Mouse (Mus musculus): ENCODE data around the gene Pif1. TPM values are rescaled to one million over a fixed set of nuclear protein-coding genes. Genes with fewer than 3 reads are reported as not detected.

The Pif1 gene
- 7.6 and 9.0 TPM in 2 replicates for polyA plus RNA-seq (2015; fragmentation: Nextera tagmentation; extraction: Ambion mirVana)

- peak; percentile 85 for ATAC-seq
- no peaks in the 10 kb centered on the region for H3K9me3 ChIP-seq (ENCODE audit: control insufficient read depth, low read length)
- H3K9ac ChIP-seq (ENCODE audit: low read depth, low read length), result peak within 1 kb of the TSS; percentile 75
- 10% methylated on average over 28 of the region's 28 CpGs for WGBS
- no peaks in the 10 kb centered on the region for H3K36me3 ChIP-seq (ENCODE audit: control insufficient read depth, insufficient read depth, low read length)
- peak within 1 kb of the TSS; percentile 64 for H3K4me3 ChIP-seq (ENCODE audit: low read length)
- no peaks in the 10 kb centered on the region for H3K27me3 ChIP-seq (replicated peaks; ENCODE audit: control insufficient read depth, insufficient read depth, low read length)
- H3K4me1 ChIP-seq (ENCODE audit: control insufficient read depth, insufficient read depth, low read length), result peaks cover 14% of the 10 kb centered on the region
- peak within 1 kb of the TSS; percentile 27; the same call in 1 of the 2 replicates for H3K27ac ChIP-seq (ENCODE audit: low read length)
- H3K4me2 ChIP-seq (ENCODE audit: low read depth, low read length), result peak within 1 kb of the TSS; percentile 97
These were observed at the start of gene Pif1 for GRCm38 (mm10) chr9:65586406-65587269. TSS of gene Pif1 (plus strand) at chr9:65587160.

GRCm38 (mm10) chr9:65537901-65538630 lies 48.9 kb upstream of the Pif1 start:
- no peaks in the 10 kb centered on the region for H3K9me3 ChIP-seq (ENCODE audit: control insufficient read depth, low read length)
- H3K9ac ChIP-seq (ENCODE audit: low read depth, low read length), result no peak overlapping the region
- no peak overlapping the region for H3K4me3 ChIP-seq (ENCODE audit: low read length)
- no peak overlapping the region for H3K4me2 ChIP-seq (ENCODE audit: low read depth, low read length)
- H3K36me3 ChIP-seq (ENCODE audit: control insufficient read depth, insufficient read depth, low read length), result no peaks in the 10 kb centered on the region
- H3K4me1 ChIP-seq (ENCODE audit: control insufficient read depth, insufficient read depth, low read length), result peaks cover 8% of the 10 kb centered on the region
- no peaks in the 10 kb centered on the region for H3K27me3 ChIP-seq (replicated peaks; ENCODE audit: control insufficient read depth, insufficient read depth, low read length)
- ATAC-seq, result no peak
- H3K27ac ChIP-seq (ENCODE audit: low read length), result no peak overlapping the region
- WGBS, result 88% methylated on average over 8 of the region's 8 CpGs

GRCm38 (mm10) chr9:65539697-65540096 lies 47.3 kb upstream of the Pif1 start:
- no peak overlapping the region for H3K4me3 ChIP-seq (ENCODE audit: low read length)
- no peaks in the 10 kb centered on the region for H3K9me3 ChIP-seq (ENCODE audit: control insufficient read depth, low read length)
- ATAC-seq, result no peak
- 58% methylated on average over 9 of the region's 9 CpGs for WGBS
- H3K4me1 ChIP-seq (ENCODE audit: control insufficient read depth, insufficient read depth, low read length), result peaks cover 8% of the 10 kb centered on the region
- no peaks in the 10 kb centered on the region for H3K27me3 ChIP-seq (replicated peaks; ENCODE audit: control insufficient read depth, insufficient read depth, low read length)
- H3K27ac ChIP-seq (ENCODE audit: low read length), result no peak overlapping the region
- no peak overlapping the region for H3K9ac ChIP-seq (ENCODE audit: low read depth, low read length)
- no peaks in the 10 kb centered on the region for H3K36me3 ChIP-seq (ENCODE audit: control insufficient read depth, insufficient read depth, low read length)
- H3K4me2 ChIP-seq (ENCODE audit: low read depth, low read length), result no peak overlapping the region

- Histone ChIP-seq H3K4me2 (ENCODE audit: low read depth, low read length) (no peak overlapping the region), H3K27me3 (replicated peaks; ENCODE audit: control insufficient read depth, insufficient read depth, low read length) (no peaks in the 10 kb centered on the region), H3K4me1 (ENCODE audit: control insufficient read depth, insufficient read depth, low read length) (peaks cover 14% of the 10 kb centered on the region), H3K27ac (ENCODE audit: low read length) (peak overlapping the region; percentile 78), H3K9me3 (ENCODE audit: control insufficient read depth, low read length) (no peaks in the 10 kb centered on the region), H3K9ac (ENCODE audit: low read depth, low read length) (0 out of 2 replicates have a peak overlapping the region, but pooled peaks have one; percentile 22), H3K36me3 (ENCODE audit: control insufficient read depth, insufficient read depth, low read length) (no peaks in the 10 kb centered on the region), H3K4me3 (ENCODE audit: low read length) (no peak overlapping the region)
- WGBS, result 44% methylated on average over 13 of the region's 13 CpGs
- peak; percentile 73 for ATAC-seq
These were observed 45.6 kb upstream of the Pif1 start for GRCm38 (mm10) chr9:65541126-65542068.

- H3K36me3 ChIP-seq (ENCODE audit: control insufficient read depth, insufficient read depth, low read length), result no peaks in the 10 kb centered on the region
- peak; percentile 26; the same call in 1 of the 2 replicates for ATAC-seq
- H3K4me1 ChIP-seq (ENCODE audit: control insufficient read depth, insufficient read depth, low read length), result peaks cover 14% of the 10 kb centered on the region
- no peak overlapping the region for H3K4me2 ChIP-seq (ENCODE audit: low read depth, low read length)
- H3K9ac ChIP-seq (ENCODE audit: low read depth, low read length), result no peak overlapping the region
- peak overlapping the region; percentile 78 for H3K27ac ChIP-seq (ENCODE audit: low read length)
- 79% methylated on average over 7 of the region's 7 CpGs for WGBS
- H3K9me3 ChIP-seq (ENCODE audit: control insufficient read depth, low read length), result no peaks in the 10 kb centered on the region
- H3K4me3 ChIP-seq (ENCODE audit: low read length), result no peak overlapping the region
- H3K27me3 ChIP-seq (replicated peaks; ENCODE audit: control insufficient read depth, insufficient read depth, low read length), result no peaks in the 10 kb centered on the region
These were observed 44.8 kb upstream of the Pif1 start for GRCm38 (mm10) chr9:65542111-65542524.

GRCm38 (mm10) chr9:65545635-65546412 lies 41.1 kb upstream of the Pif1 start:
- peak overlapping the region; percentile 20 for H3K27ac ChIP-seq (ENCODE audit: low read length)
- peaks cover 18% of the 10 kb centered on the region for H3K4me1 ChIP-seq (ENCODE audit: control insufficient read depth, insufficient read depth, low read length)
- no peaks in the 10 kb centered on the region for H3K27me3 ChIP-seq (replicated peaks; ENCODE audit: control insufficient read depth, insufficient read depth, low read length)
- H3K9me3 ChIP-seq (ENCODE audit: control insufficient read depth, low read length), result no peaks in the 10 kb centered on the region
- no peak overlapping the region for H3K4me3 ChIP-seq (ENCODE audit: low read length)
- H3K9ac ChIP-seq (ENCODE audit: low read depth, low read length), result no peak overlapping the region
- no peak for ATAC-seq
- no peak overlapping the region for H3K4me2 ChIP-seq (ENCODE audit: low read depth, low read length)
- 72% methylated on average over 10 of the region's 10 CpGs for WGBS
- H3K36me3 ChIP-seq (ENCODE audit: control insufficient read depth, insufficient read depth, low read length), result no peaks in the 10 kb centered on the region

GRCm38 (mm10) chr9:65546413-65546695 lies 40.6 kb upstream of the Pif1 start:
- Histone ChIP-seq H3K9me3 (ENCODE audit: control insufficient read depth, low read length) (no peaks in the 10 kb centered on the region), H3K27me3 (replicated peaks; ENCODE audit: control insufficient read depth, insufficient read depth, low read length) (no peaks in the 10 kb centered on the region), H3K4me2 (ENCODE audit: low read depth, low read length) (no peak overlapping the region), H3K4me3 (ENCODE audit: low read length) (no peak overlapping the region), H3K27ac (ENCODE audit: low read length) (peak overlapping the region; percentile 20; the same call in 1 of the 2 replicates), H3K4me1 (ENCODE audit: control insufficient read depth, insufficient read depth, low read length) (peaks cover 18% of the 10 kb centered on the region), H3K36me3 (ENCODE audit: control insufficient read depth, insufficient read depth, low read length) (no peaks in the 10 kb centered on the region), H3K9ac (ENCODE audit: low read depth, low read length) (no peak overlapping the region)
- no peak for ATAC-seq
- 61% methylated on average over 4 of the region's 4 CpGs for WGBS

GRCm38 (mm10) chr9:65547111-65547510 lies 39.8 kb upstream of the Pif1 start:
- no peak overlapping the region for H3K9ac ChIP-seq (ENCODE audit: low read depth, low read length)
- 83% methylated on average over 5 of the region's 5 CpGs for WGBS

More at GRCm38 (mm10) chr9:65547111-65547510, 39.8 kb upstream of the Pif1 start:
- Histone ChIP-seq H3K4me1 (ENCODE audit: control insufficient read depth, insufficient read depth, low read length) (peaks cover 16% of the 10 kb centered on the region), H3K9me3 (ENCODE audit: control insufficient read depth, low read length) (no peaks in the 10 kb centered on the region), H3K27me3 (replicated peaks; ENCODE audit: control insufficient read depth, insufficient read depth, low read length) (no peaks in the 10 kb centered on the region), H3K4me2 (ENCODE audit: low read depth, low read length) (no peak overlapping the region), H3K27ac (ENCODE audit: low read length) (no peak overlapping the region), H3K4me3 (ENCODE audit: low read length) (no peak overlapping the region), H3K36me3 (ENCODE audit: control insufficient read depth, insufficient read depth, low read length) (no peaks in the 10 kb centered on the region)
- no peak for ATAC-seq

All from intestine, embryonic 16.5 days (tissue).